Mouse (Mus musculus): ENCODE data around the gene Atp6v0a1.

- no peak for TF ChIP-seq CTCF (IDR thresholded peaks at IDR 0.05; ENCODE audit: low read depth, low read length)
- TF ChIP-seq POLR2A (IDR thresholded peaks at IDR 0.05; ENCODE audit: insufficient read depth, low read length), result no peak
Measured at GRCm38 (mm10) chr11:101087682-101088055, 78.4 kb downstream of the Atp6v0a1 start.
